Mouse (Mus musculus) liver, adult 2 months (tissue): Measurements from ENCODE around the gene Dennd2a.

ENCODE experiments used
- CTCF ChIP-seq: fragments of 200-500 bp; IDR thresholded peaks from 2 replicates; pipeline ENCODE4 v1.5.1; 2011; ENCODE audit warnings: low read depth, low read length, control low read depth
- POLR2A ChIP-seq: fragments of 200-500 bp; IDR thresholded peaks from 2 replicates; pipeline ENCODE4 v1.6.1; 2011; ENCODE audit warnings: low read length, control low read depth; ENCODE audit not compliant: insufficient read depth; ENCODE audit errors: extremely low read depth

- TF ChIP-seq POLR2A (no peak), CTCF (no peak)
Observed at GRCm38 (mm10) chr6:39606056-39606455, 48.4 kb upstream of the Dennd2a start.
